Mouse (Mus musculus) limb, embryonic 14.5 days (tissue): Measurements from ENCODE around the gene Mcl1. TPM values are rescaled to one million over a fixed set of nuclear protein-coding genes. Genes with fewer than 3 reads are reported as not detected.

Experiments used
- ATAC-seq: fragments of 200-750 bp; cut with Nextera tagmentation; 2 replicates; pipeline ENCODE4 v1.8.0; 2017; ENCODE audit warnings: low read depth, moderate number of reproducible peaks, moderate TSS enrichment; ENCODE audit not compliant: low FRiP score
- DNase-seq: peaks from one replicate; pipeline ENCODE4 v3.0.0-alpha.2; 2015; ENCODE audit warnings: low spot score
- H3K27ac ChIP-seq: fragments of 300-500 bp; sonication (generic); replicated peaks from 2 replicates; pipeline ENCODE4 v1.5.1; 2014; ENCODE audit warnings: low read depth, mild to moderate bottlenecking, low read length, moderate library complexity, mixed read lengths
- H3K27me3 ChIP-seq: fragments of 300-500 bp; sonication (generic); 2 replicates; pipeline ENCODE4 v1.6.1; 2014; ENCODE audit warnings: low read length, mixed read lengths; ENCODE audit not compliant: control insufficient read depth, insufficient read depth
- H3K36me3 ChIP-seq: fragments of 300-500 bp; sonication (generic); 2 replicates; pipeline ENCODE4 v1.6.1; 2014; ENCODE audit warnings: mild to moderate bottlenecking, low read length, moderate library complexity, mixed read lengths; ENCODE audit not compliant: control insufficient read depth, insufficient read depth
- H3K4me1 ChIP-seq: fragments of 300-500 bp; sonication (generic); 2 replicates; pipeline ENCODE4 v1.6.1; 2014; ENCODE audit warnings: antibody characterized with exemption, low read length, mixed read lengths; ENCODE audit not compliant: control insufficient read depth, insufficient read depth
- H3K4me2 ChIP-seq: fragments of 300-500 bp; sonication (generic); replicated peaks from 2 replicates; pipeline ENCODE4 v1.6.1; 2014; ENCODE audit warnings: low read depth, mild to moderate bottlenecking, low read length, moderate library complexity; ENCODE audit not compliant: severe bottlenecking
- H3K4me3 ChIP-seq: fragments of 300-500 bp; sonication (generic); replicated peaks from 2 replicates; pipeline ENCODE4 v1.5.1; 2014; ENCODE audit warnings: low read length
- H3K9ac ChIP-seq: fragments of 300-500 bp; sonication (generic); 2 replicates; pipeline ENCODE4 v1.6.1; 2014; ENCODE audit warnings: mild to moderate bottlenecking, low read depth, low read length, moderate library complexity; ENCODE audit not compliant: severe bottlenecking
- H3K9me3 ChIP-seq: fragments of 300-500 bp; sonication (generic); 2 replicates; pipeline ENCODE4 v1.6.1; 2016; ENCODE audit warnings: low read length; ENCODE audit not compliant: control insufficient read depth
- POLR2A ChIP-seq: fragments of 200-500 bp; IDR thresholded peaks from 2 replicates; pipeline ENCODE4 v1.8.0; 2012; ENCODE audit warnings: inconsistent platforms, mild to moderate bottlenecking, moderate library complexity, borderline replicate concordance; ENCODE audit not compliant: insufficient read depth, insufficient read length; ENCODE audit errors: extremely low read depth
- WGBS: fragments of 180-500 bp; shearing (Covaris S2); extraction: QIAGEN DNeasy Blood & Tissue Kit; methylation state at CpG from one replicate; pipeline ENCODE4 v1.1.7; 2014; 5-methylcytosine and 5-hydroxymethylcytosine counted together
- polyA plus RNA-seq, 2 experiments: library from polyadenylated mRNA; depleted of rRNA in 1 of 2; stranded (reverse) in 1 of 2; unstranded in 1 of 2; fragments of >200 nt; fragmentation: Nextera tagmentation in 1 of 2; extraction: Ambion mirVana in 1 of 2; gene quantifications; 2 replicates each; pipeline versions ENCODE4 v1.2.1 to v1.2.3; 2012 to 2014

The Mcl1 gene
- polyA plus RNA-seq, 2 experiments = 64.5 to 67.8 TPM

DNA sequence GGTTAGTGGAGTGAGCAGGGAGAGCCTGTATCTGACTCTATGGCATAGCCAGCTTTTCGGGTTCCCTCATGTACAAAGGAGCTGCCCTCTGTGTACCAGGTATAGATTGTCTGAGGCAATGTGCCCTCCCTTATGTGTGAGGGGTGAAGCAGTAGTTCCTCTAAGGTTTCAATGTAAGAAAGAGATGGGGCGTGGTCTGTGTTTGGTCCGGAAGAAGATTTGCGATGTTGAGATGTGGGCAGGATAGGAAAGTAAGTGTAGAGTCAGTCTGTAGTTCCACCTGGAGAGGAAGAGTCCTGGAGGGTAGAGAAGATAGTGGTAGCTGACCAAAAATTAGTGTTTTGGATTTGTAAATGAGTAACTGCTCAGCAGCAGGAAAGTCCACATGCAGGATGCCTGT, 50.5 kb downstream of the Mcl1 start:
- WGBS = 91% methylated on average over 4 of the region's 4 CpGs
- Histone ChIP-seq H3K4me1 (no peaks in the 10 kb centered on the region), H3K9me3 (0 out of 2 replicates have a peak, but pooled peaks cover 3% of the 10 kb centered on the region), H3K27ac (no peak overlapping the region), H3K4me2 (no peak overlapping the region), H3K36me3 (no peaks in the 10 kb centered on the region), H3K27me3 (no peaks in the 10 kb centered on the region), H3K4me3 (no peak overlapping the region), H3K9ac (no peak overlapping the region)
- ATAC-seq (no peak), DNase-seq (no peak)
- no peak for TF ChIP-seq POLR2A

DNA sequence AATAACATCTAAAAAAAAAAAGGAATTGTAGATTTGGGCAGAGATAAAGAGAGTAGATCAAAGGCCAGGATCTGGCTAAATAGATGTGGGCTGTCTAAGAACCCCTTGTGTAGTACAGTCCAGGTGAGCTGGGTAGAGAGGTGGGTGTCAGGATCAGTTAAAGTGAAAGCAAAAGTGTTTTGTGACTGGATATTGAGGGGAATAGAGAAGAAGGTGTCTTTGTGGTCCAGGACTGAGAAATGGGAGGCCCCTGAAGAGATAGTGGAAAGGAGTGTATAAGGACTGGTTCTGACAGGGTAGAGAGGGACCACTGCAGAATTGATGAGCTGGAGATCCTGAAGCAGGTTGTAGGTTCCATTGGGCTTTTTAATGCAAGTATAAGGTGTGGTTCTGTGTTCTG, 51.4 kb downstream of the Mcl1 start:
- ATAC-seq (no peak), DNase-seq (no peak)
- Histone ChIP-seq H3K36me3 (no peaks in the 10 kb centered on the region), H3K27ac (no peak overlapping the region), H3K9me3 (0 out of 2 replicates have a peak, but pooled peaks cover 3% of the 10 kb centered on the region), H3K4me2 (no peak overlapping the region), H3K9ac (no peak overlapping the region), H3K27me3 (no peaks in the 10 kb centered on the region), H3K4me3 (no peak overlapping the region), H3K4me1 (no peaks in the 10 kb centered on the region)
- no peak for TF ChIP-seq POLR2A

Other genes starting within 250 kb of the Mcl1 start
- 57.1 and 70.3 TPM in 2 replicates for gene Arnt, start 224.4 kb upstream of the Mcl1 start, polyA plus RNA-seq (2012; rRNA removed)
- 37.9 and 44.8 TPM in 2 replicates for gene Arnt, start 224.4 kb upstream of the Mcl1 start, polyA plus RNA-seq (2014; fragmentation: Nextera tagmentation; extraction: Ambion mirVana)
- gene Ctsk, start 159.5 kb upstream of the Mcl1 start, polyA plus RNA-seq (2012; rRNA removed) = 53.2 and 65.1 TPM in 2 replicates
- gene Ctsk, start 159.5 kb upstream of the Mcl1 start, polyA plus RNA-seq (2014; fragmentation: Nextera tagmentation; extraction: Ambion mirVana) = 82.1 and 103 TPM in 2 replicates
- gene Ctss, start 132.0 kb upstream of the Mcl1 start, polyA plus RNA-seq (2012; rRNA removed) = 10.9 and 14.2 TPM in 2 replicates
- gene Ctss, start 132.0 kb upstream of the Mcl1 start, polyA plus RNA-seq (2014; fragmentation: Nextera tagmentation; extraction: Ambion mirVana) = 23.6 and 24.3 TPM in 2 replicates
- gene Hormad1, start 99.1 kb upstream of the Mcl1 start, polyA plus RNA-seq (2012; rRNA removed) = not detected in 2 replicates
- gene Hormad1, start 99.1 kb upstream of the Mcl1 start, polyA plus RNA-seq (2014; fragmentation: Nextera tagmentation; extraction: Ambion mirVana) = not detected in 2 replicates
- 19.0 and 23.8 TPM in 2 replicates for gene Golph3l, start 69.9 kb upstream of the Mcl1 start, polyA plus RNA-seq (2012; rRNA removed)
- 32.2 and 34.7 TPM in 2 replicates for gene Golph3l, start 69.9 kb upstream of the Mcl1 start, polyA plus RNA-seq (2014; fragmentation: Nextera tagmentation; extraction: Ambion mirVana)
- 32.6 and 43.4 TPM in 2 replicates for gene Ensa, start 33.8 kb upstream of the Mcl1 start, polyA plus RNA-seq (2012; rRNA removed)
- gene Ensa, start 33.8 kb upstream of the Mcl1 start, polyA plus RNA-seq (2014; fragmentation: Nextera tagmentation; extraction: Ambion mirVana) = 67.8 and 74.7 TPM in 2 replicates
- gene Adamtsl4, start 29.1 kb downstream of the Mcl1 start, polyA plus RNA-seq (2012; rRNA removed) = 3.3 and 3.6 TPM in 2 replicates
- 2.8 and 3.4 TPM in 2 replicates for gene Adamtsl4, start 29.1 kb downstream of the Mcl1 start, polyA plus RNA-seq (2014; fragmentation: Nextera tagmentation; extraction: Ambion mirVana)
- 16.2 and 21.9 TPM in 2 replicates for gene Ecm1, start 80.8 kb downstream of the Mcl1 start, polyA plus RNA-seq (2012; rRNA removed)
- 11.8 and 12.5 TPM in 2 replicates for gene Ecm1, start 80.8 kb downstream of the Mcl1 start, polyA plus RNA-seq (2014; fragmentation: Nextera tagmentation; extraction: Ambion mirVana)
- 38.4 and 40.9 TPM in 2 replicates for gene Tars2, start 101.4 kb downstream of the Mcl1 start, polyA plus RNA-seq (2012; rRNA removed)
- 39.6 and 40.3 TPM in 2 replicates for gene Tars2, start 101.4 kb downstream of the Mcl1 start, polyA plus RNA-seq (2014; fragmentation: Nextera tagmentation; extraction: Ambion mirVana)
- 22.0 and 23.3 TPM in 2 replicates for gene Rprd2, start 160.1 kb downstream of the Mcl1 start, polyA plus RNA-seq (2012; rRNA removed)
- 19.9 and 24.8 TPM in 2 replicates for gene Rprd2, start 160.1 kb downstream of the Mcl1 start, polyA plus RNA-seq (2014; fragmentation: Nextera tagmentation; extraction: Ambion mirVana)
- 44.1 and 53.8 TPM in 2 replicates for gene Prpf3, start 197.1 kb downstream of the Mcl1 start, polyA plus RNA-seq (2012; rRNA removed)
- gene Prpf3, start 197.1 kb downstream of the Mcl1 start, polyA plus RNA-seq (2014; fragmentation: Nextera tagmentation; extraction: Ambion mirVana) = 46.1 and 50.9 TPM in 2 replicates
- gene Mrps21, start 212.7 kb downstream of the Mcl1 start, polyA plus RNA-seq (2012; rRNA removed) = 113 and 155 TPM in 2 replicates
- 294 and 303 TPM in 2 replicates for gene Mrps21, start 212.7 kb downstream of the Mcl1 start, polyA plus RNA-seq (2014; fragmentation: Nextera tagmentation; extraction: Ambion mirVana)
- 8.4 and 10.9 TPM in 2 replicates for gene Ciart, start 223.5 kb downstream of the Mcl1 start, polyA plus RNA-seq (2012; rRNA removed)
- 4.4 and 5.4 TPM in 2 replicates for gene Ciart, start 223.5 kb downstream of the Mcl1 start, polyA plus RNA-seq (2014; fragmentation: Nextera tagmentation; extraction: Ambion mirVana)
- 16.6 and 20.6 TPM in 2 replicates for gene BC028528, start 233.2 kb downstream of the Mcl1 start, polyA plus RNA-seq (2012; rRNA removed)
- gene BC028528, start 233.2 kb downstream of the Mcl1 start, polyA plus RNA-seq (2014; fragmentation: Nextera tagmentation; extraction: Ambion mirVana) = 16.6 and 21.1 TPM in 2 replicates
- 116 and 150 TPM in 2 replicates for gene Aph1a, start 235.2 kb downstream of the Mcl1 start, polyA plus RNA-seq (2012; rRNA removed)
- 35.8 and 36.1 TPM in 2 replicates for gene Aph1a, start 235.2 kb downstream of the Mcl1 start, polyA plus RNA-seq (2014; fragmentation: Nextera tagmentation; extraction: Ambion mirVana)
- 11.3 and 14.9 TPM in 2 replicates for gene Car14, start 245.9 kb downstream of the Mcl1 start, polyA plus RNA-seq (2012; rRNA removed)
- 11.5 and 16.4 TPM in 2 replicates for gene Car14, start 245.9 kb downstream of the Mcl1 start, polyA plus RNA-seq (2014; fragmentation: Nextera tagmentation; extraction: Ambion mirVana)